Mouse (Mus musculus) left cerebral cortex, postnatal 14 days (tissue): ENCODE results near the gene Adcy7. TPM values are rescaled to one million over a fixed set of nuclear protein-coding genes. Genes with fewer than 3 reads are reported as not detected.
A peak's percentile ranks its signal among the peaks of the same experiment; 100 is the strongest.

Source experiments
- DNase-seq, 2 experiments: peaks; one replicate each; pipeline ENCODE4 v3.0.0; 2021 to 2022; ENCODE audit warnings: low spot score in 2 of 2, mixed read lengths in 1 of 2
- intact Hi-C: fragments of 180-260 bp; cut with DNase I; formaldehyde crosslinking; loops from one replicate; pipeline ENCODE4 v1.15.1; 2025
- total RNA-seq, 2 experiments: library from RNA; stranded (reverse); gene quantifications; 2 replicates each; pipeline ENCODE4 v1.2.3; 2021

Adcy7 gene
- total RNA-seq, 2 experiments from 2014 or later = 4.9 to 5.0 TPM

- DNase-seq = peak; percentile 19 to 27
- intact Hi-C loops = loop anchor here (5.0 kb wide), 2 partner anchors 161 to 336 kb away; partner anchors contain the start of genes Cyld and Nkd1
Measured at GRCm38 (mm10) chr8:88361044-88361707, 89.0 kb downstream of the Adcy7 start.

GRCm38 (mm10) chr8:88361708-88362428 lies 89.7 kb downstream of the Adcy7 start, which contains the start of gene Brd7:
Gene Brd7 (minus strand): TSS chr8:88362194.
- DNase-seq = peak; percentile 78 to 91
- intact Hi-C loops = loop anchor here (5.0 kb wide), 2 partner anchors 160 to 335 kb away; partner anchors contain the start of genes Cyld and Nkd1

- intact Hi-C loops = loop anchor here (5.0 kb wide), 2 partner anchors 160 to 335 kb away; partner anchors contain the start of genes Cyld and Nkd1
- no peak for DNase-seq
Measured at GRCm38 (mm10) chr8:88362446-88363150, 90.4 kb downstream of the Adcy7 start.

GRCm38 (mm10) chr8:88369221-88369620 lies 97.0 kb downstream of the Adcy7 start:
- intact Hi-C loops = loop anchor here (1.0 kb wide), 1 partner anchor 252 kb away; no protein-coding TSS in a partner anchor

GRCm38 (mm10) chr8:88369805-88370204 lies 97.6 kb downstream of the Adcy7 start:
- intact Hi-C loops = loop anchor here (1.0 kb wide), 1 partner anchor 251 kb away; no protein-coding TSS in a partner anchor
- no peak for DNase-seq

More at GRCm38 (mm10) chr8:88369221-88369620, 97.0 kb downstream of the Adcy7 start:
- DNase-seq = no peak

GRCm38 (mm10) chr8:88371522-88371921 lies 99.3 kb downstream of the Adcy7 start:
- intact Hi-C loops = no loop called here
- no peak for DNase-seq

- intact Hi-C loops = no loop called here
- DNase-seq = peak; percentile 64 to 80
Measured at GRCm38 (mm10) chr8:88376836-88377582, 104.8 kb downstream of the Adcy7 start.

Other genes with a start within 250 kb of the Adcy7 start
- 10 to 100 TPM; 30.4 to 31.1 TPM for gene Cnep1r1, start 153.6 kb upstream of the Adcy7 start, total RNA-seq
- gene Heatr3, start 134.5 kb upstream of the Adcy7 start, total RNA-seq = 10 to 100 TPM; 29.2 to 29.9 TPM
- gene Tent4b, start 73.2 kb upstream of the Adcy7 start, total RNA-seq = 10 to 100 TPM; 32.6 to 36.3 TPM
- 10 to 100 TPM; 60.0 to 60.1 TPM for gene Brd7, start 89.8 kb downstream of the Adcy7 start, total RNA-seq
- gene Nkd1, start 249.0 kb downstream of the Adcy7 start, total RNA-seq = 10 to 100 TPM; 19.7 to 25.5 TPM